Mouse (Mus musculus) forebrain, embryonic 10.5 days (tissue): Measurements from ENCODE around the gene Kif2a. TPM values are rescaled to one million over a fixed set of nuclear protein-coding genes. Genes with fewer than 3 reads are reported as not detected.
"Not testable (repeated sequence)": the region's sequence is repeated elsewhere in the genome, so short reads cannot be mapped to it uniquely, and the experiment has no call there.

Experiments
- DNase-seq: peaks from one replicate; pipeline ENCODE4 v3.0.0-alpha.2; 2017; ENCODE audit warnings: low spot score; ENCODE audit errors: extremely low spot score
- H3K27ac ChIP-seq: fragments of 300-500 bp; sonication (generic); 2 replicates; pipeline ENCODE4 v1.5.1; 2016; ENCODE audit warnings: mild to moderate bottlenecking
- H3K27me3 ChIP-seq: fragments of 300-500 bp; sonication (generic); 2 replicates; pipeline ENCODE4 v1.6.1; 2016; ENCODE audit warnings: mild to moderate bottlenecking; ENCODE audit not compliant: poor library complexity, severe bottlenecking
- H3K36me3 ChIP-seq: fragments of 300-500 bp; sonication (generic); replicated peaks from 2 replicates; pipeline ENCODE4 v1.6.1; 2016; ENCODE audit warnings: mild to moderate bottlenecking, moderate library complexity
- H3K4me1 ChIP-seq: fragments of 300-500 bp; sonication (generic); 2 replicates; pipeline ENCODE4 v1.6.1; 2016
- H3K4me3 ChIP-seq: fragments of 300-500 bp; sonication (generic); 2 replicates; pipeline ENCODE4 v1.5.1; 2016; ENCODE audit warnings: mild to moderate bottlenecking, moderate library complexity
- H3K9me3 ChIP-seq: fragments of 300-500 bp; sonication (generic); 2 replicates; pipeline ENCODE4 v1.6.1; 2016; ENCODE audit warnings: mild to moderate bottlenecking, moderate library complexity
- WGBS: fragments of 180-500 bp; shearing (Covaris S2); methylation state at CpG from one replicate; pipeline ENCODE4 v1.1.7; 2016; 5-methylcytosine and 5-hydroxymethylcytosine counted together
- polyA plus RNA-seq: library from polyadenylated mRNA; unstranded; fragments of >200 nt; fragmentation: Nextera tagmentation; extraction: Ambion mirVana; gene quantifications from 2 replicates; pipeline ENCODE4 v1.2.1, GENCODE M21; 2016

Gene Kif2a
- polyA plus RNA-seq, 1 experiment from 2014 or later, result 14.2 TPM

GRCm38 (mm10) chr13:106945518-106945917 is 76.4 kb downstream of the Kif2a start:
- 85% methylated on average over 9 of the region's 9 CpGs for WGBS
- Histone ChIP-seq H3K27ac (no peak overlapping the region), H3K9me3 (no peaks in the 10 kb centered on the region), H3K4me3 (no peak overlapping the region), H3K27me3 (no peaks in the 10 kb centered on the region), H3K4me1 (peaks cover 20% of the 10 kb centered on the region), H3K36me3 (peaks cover 18% of the 10 kb centered on the region)
- DNase-seq, result no peak

- no peak overlapping the region for H3K27ac ChIP-seq
- H3K4me3 ChIP-seq, result no peak overlapping the region
- peaks cover 7% of the 10 kb centered on the region for H3K4me1 ChIP-seq
- 88% methylated on average over 1 of the region's 1 CpGs for WGBS
- DNase-seq, result no peak
- no peaks in the 10 kb centered on the region for H3K9me3 ChIP-seq
- H3K36me3 ChIP-seq, result no peaks in the 10 kb centered on the region
- no peaks in the 10 kb centered on the region for H3K27me3 ChIP-seq
Observed at GRCm38 (mm10) chr13:106942721-106943120, 79.2 kb downstream of the Kif2a start.

DNA sequence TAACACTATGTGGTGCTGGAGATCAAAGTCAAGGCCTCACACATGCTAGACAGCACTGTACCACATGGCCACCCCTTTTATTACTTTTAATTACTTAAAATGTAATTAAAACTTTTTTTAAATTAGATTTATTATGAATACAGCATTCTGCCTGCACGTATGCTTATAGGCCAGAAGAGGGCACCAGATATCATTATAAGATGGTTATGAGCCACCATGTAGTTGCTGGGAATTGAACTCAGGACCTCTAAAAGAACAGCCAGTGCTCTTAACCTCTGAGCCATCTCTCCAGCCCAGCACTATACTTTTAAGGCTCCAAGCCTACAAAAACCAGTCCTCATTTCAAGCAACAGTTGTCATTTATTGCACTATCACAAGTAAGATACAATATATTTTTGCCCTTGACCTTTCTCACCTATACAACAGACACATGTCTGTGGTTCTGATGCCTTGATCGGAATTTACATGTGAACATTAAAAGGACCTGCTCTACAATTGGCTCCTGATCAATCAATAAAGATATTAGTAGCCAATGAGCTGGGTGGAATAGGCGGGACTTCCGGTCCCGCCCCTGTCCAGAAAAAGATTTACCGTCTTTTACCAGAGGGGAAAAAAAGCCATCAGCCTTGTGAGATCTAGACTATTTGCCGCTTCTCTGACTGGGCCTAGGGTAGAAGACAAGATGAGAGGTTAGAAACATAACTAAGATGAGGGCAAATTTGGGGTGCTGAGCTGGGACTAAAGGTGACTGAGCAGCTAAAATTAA is 80.5 kb downstream of the Kif2a start:
- no peaks in the 10 kb centered on the region for H3K27me3 ChIP-seq
- WGBS, result 21% methylated on average over 7 of the region's 7 CpGs
- peak; percentile 54 for DNase-seq
- H3K4me1 ChIP-seq, result peaks cover 9% of the 10 kb centered on the region
- peak overlapping the region; percentile 40 for H3K4me3 ChIP-seq
- no peaks in the 10 kb centered on the region for H3K9me3 ChIP-seq
- peak overlapping the region; percentile 60; the same call in 1 of the 2 replicates for H3K27ac ChIP-seq
- H3K36me3 ChIP-seq, result no peaks in the 10 kb centered on the region

- peak overlapping the region; percentile 96 for H3K27ac ChIP-seq
Observed at GRCm38 (mm10) chr13:106937138-106937472, 84.8 kb downstream of the Kif2a start.

DNA sequence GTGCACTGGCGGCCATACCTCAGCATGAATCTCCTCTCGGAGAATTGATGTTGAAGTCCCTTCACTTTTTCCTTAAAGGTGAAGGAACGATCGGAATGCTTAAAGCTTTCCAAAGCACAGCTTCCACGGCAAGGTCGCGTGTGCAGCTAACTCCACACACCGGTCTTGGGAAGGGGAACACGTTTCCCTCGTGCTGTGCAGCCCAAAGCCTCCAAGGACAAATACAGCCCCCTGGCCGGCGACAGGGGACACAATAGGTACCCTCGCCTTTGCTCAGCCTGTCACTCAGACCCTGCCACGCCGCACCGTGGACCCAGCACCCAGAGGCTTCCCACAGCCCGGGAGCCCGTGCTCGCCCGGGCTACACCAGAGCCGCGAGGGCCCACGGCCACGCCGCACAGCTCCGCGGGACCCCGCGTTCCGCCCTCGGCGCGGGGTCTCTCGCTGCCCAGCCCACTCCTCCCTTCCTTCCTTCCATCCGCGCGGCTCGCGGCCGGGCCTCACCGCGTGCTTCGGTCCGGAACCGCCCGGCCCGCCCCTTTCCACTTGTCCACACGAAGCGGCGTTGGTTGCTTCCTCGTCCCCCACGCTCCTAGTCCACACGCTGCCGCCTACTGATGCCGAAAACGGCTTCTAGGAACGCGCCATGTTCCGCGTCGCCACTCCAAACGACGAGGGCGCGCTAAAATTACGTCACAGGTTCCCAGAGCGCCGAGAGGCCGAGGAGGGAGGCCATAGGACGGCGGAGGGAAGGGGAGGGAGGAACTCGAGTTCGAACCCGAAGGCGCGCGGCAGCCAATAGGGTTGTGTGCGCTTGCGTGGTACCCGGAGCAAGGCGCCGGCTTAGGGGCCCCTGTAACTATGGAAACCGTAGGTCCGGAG is 85.4 kb downstream of the Kif2a start, which contains the start of gene Ipo11:
Gene Ipo11, minus strand, starts transcription at position 703 of the 882 bp plus-strand sequence.
- peaks cover 3% of the 10 kb centered on the region; the same call in 1 of the 2 replicates for H3K36me3 ChIP-seq
- WGBS, result under 1% methylated on average over 83 of the region's 84 CpGs
- H3K27ac ChIP-seq, result peak within 1 kb of the TSS; percentile 96
- H3K9me3 ChIP-seq, result no peaks in the 10 kb centered on the region
- DNase-seq, result peak; percentile 93
- peak within 1 kb of the TSS; percentile 98 for H3K4me3 ChIP-seq
- H3K4me1 ChIP-seq, result peaks cover 17% of the 10 kb centered on the region
- no peaks in the 10 kb centered on the region for H3K27me3 ChIP-seq

More at GRCm38 (mm10) chr13:106937138-106937472, 84.8 kb downstream of the Kif2a start:
- DNase-seq, result no peak
- H3K36me3 ChIP-seq, result peaks cover 3% of the 10 kb centered on the region; the same call in 1 of the 2 replicates
- H3K4me1 ChIP-seq, result peaks cover 17% of the 10 kb centered on the region
- H3K9me3 ChIP-seq, result no peaks in the 10 kb centered on the region
- WGBS, result 30% methylated on average over 7 of the region's 7 CpGs
- no peaks in the 10 kb centered on the region for H3K27me3 ChIP-seq
- peak overlapping the region; percentile 98 for H3K4me3 ChIP-seq

- Histone ChIP-seq H3K36me3 (peaks cover 3% of the 10 kb centered on the region; the same call in 1 of the 2 replicates), H3K9me3 (no peaks in the 10 kb centered on the region), H3K4me1 (peaks cover 17% of the 10 kb centered on the region), H3K27ac (peak overlapping the region; percentile 96), H3K27me3 (no peaks in the 10 kb centered on the region), H3K4me3 (peak overlapping the region; percentile 98)
- DNase-seq, result no peak
- 10% methylated on average over 9 of the region's 9 CpGs for WGBS
Observed at GRCm38 (mm10) chr13:106935871-106936255, 86.1 kb downstream of the Kif2a start.

DNA sequence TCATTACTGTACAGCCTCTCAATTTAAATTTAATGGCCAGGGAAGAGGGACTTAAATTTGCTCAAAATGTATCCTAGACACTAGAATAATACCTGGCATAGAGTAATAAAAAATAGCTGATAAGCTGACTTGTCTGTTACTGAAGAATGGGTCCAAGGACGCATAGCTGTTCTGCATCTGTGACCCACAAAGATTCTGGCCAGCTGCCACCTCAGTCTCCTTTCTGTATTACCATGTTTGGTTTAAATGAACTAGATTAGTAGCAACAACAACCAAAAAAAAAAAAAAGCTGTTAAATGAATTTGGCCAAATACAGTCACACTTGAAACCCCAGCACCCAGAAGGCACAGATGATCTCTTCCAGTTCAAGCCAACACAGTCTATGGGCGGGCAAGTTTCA is 92.7 kb downstream of the Kif2a start:
- 94% methylated on average over 2 of the region's 2 CpGs for WGBS
- no peak for DNase-seq
- Histone ChIP-seq H3K4me3 (no peak overlapping the region), H3K27ac (no peak overlapping the region), H3K27me3 (no peaks in the 10 kb centered on the region), H3K36me3 (peaks cover 56% of the 10 kb centered on the region), H3K4me1 (no peaks in the 10 kb centered on the region), H3K9me3 (peaks cover 19% of the 10 kb centered on the region)

- Histone ChIP-seq H3K4me3 (no peak overlapping the region), H3K9me3 (peaks cover 19% of the 10 kb centered on the region), H3K27me3 (no peaks in the 10 kb centered on the region), H3K36me3 (peaks cover 64% of the 10 kb centered on the region), H3K27ac (no peak overlapping the region), H3K4me1 (no peaks in the 10 kb centered on the region)
- DNase-seq, result no peak
- WGBS, result 96% methylated on average over 4 of the region's 4 CpGs
Observed at GRCm38 (mm10) chr13:106928296-106928695, 93.6 kb downstream of the Kif2a start.

- H3K27ac ChIP-seq, DNase-seq, H3K4me1 ChIP-seq, H3K27me3 ChIP-seq, H3K4me3 ChIP-seq: not testable (repeated sequence)
- peaks cover 19% of the 10 kb centered on the region for H3K9me3 ChIP-seq
- WGBS, result 97% methylated on average over 3 of the region's 3 CpGs
- peaks cover 87% of the 10 kb centered on the region for H3K36me3 ChIP-seq
Observed at GRCm38 (mm10) chr13:106925921-106926320, 96.0 kb downstream of the Kif2a start.

DNA sequence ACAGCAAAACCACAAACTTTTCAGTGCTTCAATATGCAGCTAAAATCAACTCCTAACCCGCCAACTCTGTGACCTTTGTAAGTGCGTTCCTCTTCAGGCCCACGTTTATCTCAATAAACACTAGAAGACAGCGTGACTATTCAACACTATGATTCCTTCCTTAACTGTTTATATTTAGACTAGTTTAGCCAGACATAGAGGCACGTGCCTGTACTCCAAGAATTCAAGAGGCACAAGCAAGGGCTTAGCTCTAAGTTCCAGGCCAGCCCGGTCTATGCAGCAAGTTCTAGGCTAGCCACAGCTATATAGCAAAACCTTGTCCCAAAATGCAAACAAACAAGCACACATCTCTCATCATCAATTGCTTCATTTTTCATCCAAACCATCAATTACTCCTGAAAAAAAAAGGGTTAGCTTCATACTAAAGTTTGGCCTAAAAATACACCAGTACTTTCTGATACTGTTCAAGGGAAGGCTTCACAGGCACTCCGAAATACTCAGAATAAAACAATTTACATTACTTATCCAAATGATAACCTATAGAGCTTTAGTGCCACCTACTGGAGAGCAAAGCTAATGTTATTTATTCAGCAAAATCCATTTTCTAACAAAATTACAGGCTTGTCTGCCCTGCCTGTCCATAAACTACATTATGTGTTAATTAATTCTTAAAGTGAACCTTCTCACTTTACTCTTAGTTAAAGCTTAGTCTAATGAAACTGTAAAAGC is 103.4 kb downstream of the Kif2a start:
- WGBS, result 96% methylated on average over 7 of the region's 7 CpGs
- DNase-seq, result no peak
- no peaks in the 10 kb centered on the region for H3K4me1 ChIP-seq
- peaks cover 65% of the 10 kb centered on the region for H3K36me3 ChIP-seq
- H3K4me3 ChIP-seq, result no peak overlapping the region
- H3K27ac ChIP-seq, result no peak overlapping the region
- H3K27me3 ChIP-seq, result no peaks in the 10 kb centered on the region
- no peaks in the 10 kb centered on the region for H3K9me3 ChIP-seq

- Histone ChIP-seq H3K4me1 (no peaks in the 10 kb centered on the region), H3K27me3 (no peaks in the 10 kb centered on the region), H3K4me3 (no peak overlapping the region), H3K27ac (0 out of 2 replicates have a peak overlapping the region, but pooled peaks have one; percentile 5), H3K36me3 (peaks cover 51% of the 10 kb centered on the region), H3K9me3 (no peaks in the 10 kb centered on the region)
- DNase-seq, result no peak
- WGBS, result 84% methylated on average over 3 of the region's 3 CpGs
Observed at GRCm38 (mm10) chr13:106913125-106913736, 108.7 kb downstream of the Kif2a start.

- H3K9me3 ChIP-seq, result no peaks in the 10 kb centered on the region
Observed at GRCm38 (mm10) chr13:106910096-106910495, 111.8 kb downstream of the Kif2a start.

More at GRCm38 (mm10) chr13:106910096-106910495, 111.8 kb downstream of the Kif2a start:
- DNase-seq, result no peak
- Histone ChIP-seq H3K27me3 (no peaks in the 10 kb centered on the region), H3K4me1 (no peaks in the 10 kb centered on the region), H3K27ac (no peak overlapping the region), H3K36me3 (peaks cover 69% of the 10 kb centered on the region), H3K4me3 (no peak overlapping the region)
- 97% methylated on average over 10 of the region's 10 CpGs for whole genome bisulfite sequencing
